Mouse (Mus musculus) stomach, postnatal 0 days (tissue): Measurements from ENCODE around the gene Nox4.

Experiments used
- CTCF ChIP-seq: IDR thresholded peaks from 2 replicates; pipeline ENCODE4 v1.5.1; 2016; ENCODE audit warnings: antibody characterized with exemption, low read depth, mild to moderate bottlenecking, moderate library complexity
- EP300 ChIP-seq: optimal IDR thresholded peaks from 2 replicates; pipeline ENCODE3; 2016; ENCODE audit warnings: antibody characterized with exemption

DNA sequence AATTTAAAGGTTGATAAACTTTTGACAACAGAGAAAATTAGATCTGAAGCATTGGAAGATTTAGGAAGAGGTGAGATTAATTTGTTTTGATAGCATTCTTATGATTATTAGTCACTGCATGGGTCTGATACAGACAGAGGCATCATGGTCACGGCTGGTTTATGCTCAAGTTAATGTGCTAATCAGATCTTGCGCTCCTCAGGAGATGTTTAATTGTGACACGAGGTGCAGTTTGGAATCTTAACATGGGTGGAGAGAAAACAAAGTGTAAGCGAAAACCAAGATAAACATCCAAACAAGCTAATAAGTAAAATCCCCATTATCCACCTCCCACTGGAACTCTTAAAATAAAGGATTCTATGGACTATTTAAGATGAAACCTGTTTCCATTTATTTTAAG is 6.2 kb downstream of the Nox4 start:
- TF ChIP-seq CTCF (no peak), EP300 (no peak)
